Mouse (Mus musculus) layer of hippocampus, postnatal 36 days (tissue): ENCODE measurements around the gene Slc4a4. TPM values are rescaled to one million over a fixed set of nuclear protein-coding genes. Genes with fewer than 3 reads are reported as not detected.
"Not testable (repeated sequence)": the region's sequence is repeated elsewhere in the genome, so short reads cannot be mapped to it uniquely, and the experiment has no call there.

Experiments
- DNase-seq, 2 experiments: peaks; one replicate each; pipeline ENCODE4 v3.0.0; 2022
- total RNA-seq, 2 experiments: library from RNA; stranded (reverse); gene quantifications; 2 replicates each; pipeline ENCODE4 v1.2.3; 2021

The Slc4a4 gene
- total RNA-seq, 2 experiments from 2014 or later, result 138 to 164 TPM

- DNase-seq, result peak; percentile 37 to 56
Observed at GRCm38 (mm10) chr5:89088462-89088861, 201.8 kb downstream of the Slc4a4 start.

GRCm38 (mm10) chr5:89090131-89090530, 203.5 kb downstream of the Slc4a4 start:
- DNase-seq, result no peak

- DNase-seq, result no peak
Observed at GRCm38 (mm10) chr5:89096371-89096770, 209.8 kb downstream of the Slc4a4 start.

- DNase-seq, result no peak
Observed at GRCm38 (mm10) chr5:89097291-89097690, 210.7 kb downstream of the Slc4a4 start.

- DNase-seq, result no peak
Observed at GRCm38 (mm10) chr5:89098121-89098520, 211.5 kb downstream of the Slc4a4 start.

- DNase-seq, result no peak
Observed at GRCm38 (mm10) chr5:89099886-89100285, 213.3 kb downstream of the Slc4a4 start.

GRCm38 (mm10) chr5:89102560-89102959, 215.9 kb downstream of the Slc4a4 start:
- peak; percentile 25 to 48 for DNase-seq

GRCm38 (mm10) chr5:89105346-89105745, 218.7 kb downstream of the Slc4a4 start:
- no peak for DNase-seq

GRCm38 (mm10) chr5:89106217-89106616, 219.6 kb downstream of the Slc4a4 start:
- no peak for DNase-seq

GRCm38 (mm10) chr5:89108809-89109208, 222.2 kb downstream of the Slc4a4 start:
- DNase-seq, result no peak

- no peak for DNase-seq
Observed at GRCm38 (mm10) chr5:89109832-89110231, 223.2 kb downstream of the Slc4a4 start.

GRCm38 (mm10) chr5:89111987-89112386, 225.4 kb downstream of the Slc4a4 start:
- not testable (repeated sequence) for DNase-seq

GRCm38 (mm10) chr5:89120881-89121280, 234.3 kb downstream of the Slc4a4 start:
- DNase-seq, result no peak

GRCm38 (mm10) chr5:89123270-89123903, 236.8 kb downstream of the Slc4a4 start:
- no peak for DNase-seq

GRCm38 (mm10) chr5:89128210-89128609, 241.6 kb downstream of the Slc4a4 start:
- DNase-seq, result no peak

GRCm38 (mm10) chr5:89135776-89136175, 249.2 kb downstream of the Slc4a4 start:
- DNase-seq, result peak; percentile 51 to 56

GRCm38 (mm10) chr5:89140070-89140469, 253.5 kb downstream of the Slc4a4 start:
- DNase-seq, result no peak

GRCm38 (mm10) chr5:89141761-89142160, 255.1 kb downstream of the Slc4a4 start:
- DNase-seq, result no peak

GRCm38 (mm10) chr5:89146276-89146675, 259.7 kb downstream of the Slc4a4 start:
- no peak for DNase-seq

GRCm38 (mm10) chr5:89147282-89147790, 260.7 kb downstream of the Slc4a4 start:
- no peak for DNase-seq

- no peak for DNase-seq
Observed at GRCm38 (mm10) chr5:89149436-89150040, 262.9 kb downstream of the Slc4a4 start.

GRCm38 (mm10) chr5:89151076-89151475, 264.5 kb downstream of the Slc4a4 start:
- no peak for DNase-seq

GRCm38 (mm10) chr5:89171025-89171718, 284.6 kb downstream of the Slc4a4 start:
- DNase-seq, result no peak
